Mouse (Mus musculus): ENCODE data around the gene Actr1a. TPM values are rescaled to one million over a fixed set of nuclear protein-coding genes. Genes with fewer than 3 reads are reported as not detected.

Actr1a gene
- polyA plus RNA-seq, 1 experiment from 2014 or later = 72.9 TPM

- Histone ChIP-seq H3K4me3 (no peak overlapping the region), H3K9me3 (replicated peaks) (no peaks in the 10 kb centered on the region), H3K4me1 (peaks cover 41% of the 10 kb centered on the region), H3K27me3 (replicated peaks) (no peaks in the 10 kb centered on the region), H3K36me3 (peaks cover 20% of the 10 kb centered on the region), H3K4me2 (peak overlapping the region; percentile 93), H3K27ac (no peak overlapping the region), H3K9ac (0 out of 2 replicates have a peak overlapping the region, but pooled peaks have one; percentile 88)
- 57% methylated on average over 3 of the region's 3 CpGs for WGBS (ENCODE audit: insufficient replicate concordance)
- ATAC-seq = no peak
Observed at GRCm38 (mm10) chr19:46398401-46398800, 2.9 kb upstream of the Actr1a start.

- Histone ChIP-seq H3K9ac (peak overlapping the region; percentile 88), H3K27me3 (replicated peaks) (no peaks in the 10 kb centered on the region), H3K36me3 (peaks cover 11% of the 10 kb centered on the region), H3K4me2 (peak overlapping the region; percentile 93), H3K4me3 (peak overlapping the region; percentile 86), H3K9me3 (replicated peaks) (no peaks in the 10 kb centered on the region), H3K4me1 (peaks cover 43% of the 10 kb centered on the region), H3K27ac (peak overlapping the region; percentile 78; the same call in 1 of the 2 replicates)
- ATAC-seq = no peak
- WGBS (ENCODE audit: insufficient replicate concordance) = 5% methylated on average over 19 of the region's 19 CpGs
Observed at GRCm38 (mm10) chr19:46397436-46398001, 2.0 kb upstream of the Actr1a start.

GRCm38 (mm10) chr19:46396686-46397435 lies 1.3 kb upstream of the Actr1a start, which contains the start of gene Sufu:
Gene Sufu, plus strand, starts transcription at chr19:46396896.
- ATAC-seq = peak; percentile 83
- peak within 1 kb of the TSS; percentile 80 for H3K27ac ChIP-seq
- peak within 1 kb of the TSS; percentile 86 for H3K4me3 ChIP-seq
- H3K27me3 ChIP-seq (replicated peaks) = no peaks in the 10 kb centered on the region
- H3K9me3 ChIP-seq (replicated peaks) = no peaks in the 10 kb centered on the region
- H3K4me2 ChIP-seq = peak within 1 kb of the TSS; percentile 93
- peaks cover 45% of the 10 kb centered on the region for H3K4me1 ChIP-seq
- peaks cover 12% of the 10 kb centered on the region for H3K36me3 ChIP-seq
- WGBS (ENCODE audit: insufficient replicate concordance) = under 1% methylated on average over 57 of the region's 57 CpGs
- H3K9ac ChIP-seq = peak within 1 kb of the TSS; percentile 88

GRCm38 (mm10) chr19:46396109-46396508 lies 561 bp upstream of the Actr1a start:
- H3K4me3 ChIP-seq = peak overlapping the region; percentile 86
- H3K4me2 ChIP-seq = peak overlapping the region; percentile 93
- H3K9ac ChIP-seq = peak overlapping the region; percentile 80
- peaks cover 47% of the 10 kb centered on the region for H3K4me1 ChIP-seq
- no peak for ATAC-seq
- no peaks in the 10 kb centered on the region for H3K27me3 ChIP-seq (replicated peaks)
- H3K9me3 ChIP-seq (replicated peaks) = no peaks in the 10 kb centered on the region
- whole genome bisulfite sequencing (ENCODE audit: insufficient replicate concordance) = 10% methylated on average over 8 of the region's 8 CpGs
- H3K27ac ChIP-seq = peak overlapping the region; percentile 80
- peaks cover 13% of the 10 kb centered on the region for H3K36me3 ChIP-seq

DNA sequence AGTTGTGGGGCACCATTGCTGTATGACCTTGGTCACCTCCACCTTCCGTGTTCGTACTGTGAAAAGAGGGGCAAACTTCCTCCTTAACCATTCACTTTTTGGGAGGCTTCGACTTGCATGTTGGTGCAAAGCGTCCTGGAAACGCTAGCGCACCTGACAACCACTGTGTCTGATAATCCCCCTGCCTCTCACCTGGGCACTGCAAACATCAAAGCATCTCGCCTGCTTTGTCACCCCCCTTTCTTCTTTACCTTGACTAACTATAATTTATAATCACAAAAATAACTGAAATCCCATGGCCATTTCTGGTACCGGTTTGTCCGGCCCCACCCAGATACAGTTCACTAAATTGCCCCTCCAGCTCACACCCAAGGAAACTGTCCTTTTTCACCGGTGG lies 838 bp downstream of the Actr1a start:
- H3K9ac ChIP-seq = peak overlapping the region; percentile 80
- no peak for ATAC-seq
- WGBS (ENCODE audit: insufficient replicate concordance) = 3% methylated on average over 10 of the region's 10 CpGs
- H3K4me3 ChIP-seq = peak overlapping the region; percentile 86
- peaks cover 47% of the 10 kb centered on the region for H3K4me1 ChIP-seq
- H3K36me3 ChIP-seq = peaks cover 22% of the 10 kb centered on the region
- H3K9me3 ChIP-seq (replicated peaks) = no peaks in the 10 kb centered on the region
- H3K27ac ChIP-seq = peak overlapping the region; percentile 67
- no peaks in the 10 kb centered on the region for H3K27me3 ChIP-seq (replicated peaks)
- H3K4me2 ChIP-seq = peak overlapping the region; percentile 93

DNA sequence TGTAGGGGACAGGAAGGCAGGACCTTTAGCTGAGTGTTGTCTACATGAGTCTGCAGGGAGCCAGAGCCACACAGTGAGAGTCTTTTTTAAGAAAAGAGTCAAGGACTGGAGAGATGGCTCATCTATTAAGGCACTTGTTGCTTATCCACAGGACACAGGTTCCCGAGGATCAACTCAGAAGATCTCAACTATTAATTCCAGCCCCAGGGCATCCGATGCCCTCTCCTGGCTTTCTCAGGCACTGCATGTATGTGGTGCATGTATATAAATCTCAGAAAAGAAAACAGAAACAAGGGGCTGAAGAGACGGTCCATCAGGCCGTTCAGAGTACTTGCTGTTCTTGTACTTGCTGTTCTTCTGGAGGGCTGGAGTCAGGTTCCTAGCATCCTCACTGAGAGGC lies 3.5 kb downstream of the Actr1a start:
- no peak overlapping the region for H3K27ac ChIP-seq
- H3K4me1 ChIP-seq = peaks cover 27% of the 10 kb centered on the region
- peaks cover 44% of the 10 kb centered on the region for H3K36me3 ChIP-seq
- no peak overlapping the region for H3K9ac ChIP-seq
- no peak overlapping the region for H3K4me3 ChIP-seq
- no peak for ATAC-seq
- no peak overlapping the region for H3K4me2 ChIP-seq
- H3K27me3 ChIP-seq (replicated peaks) = no peaks in the 10 kb centered on the region
- 48% methylated on average over 4 of the region's 4 CpGs for WGBS (ENCODE audit: insufficient replicate concordance)
- no peaks in the 10 kb centered on the region for H3K9me3 ChIP-seq (replicated peaks)

- H3K9me3 ChIP-seq (replicated peaks) = no peaks in the 10 kb centered on the region
- H3K4me2 ChIP-seq = no peak overlapping the region
- 86% methylated on average over 5 of the region's 5 CpGs for WGBS (ENCODE audit: insufficient replicate concordance)
- ATAC-seq = no peak
- H3K27me3 ChIP-seq (replicated peaks) = no peaks in the 10 kb centered on the region
- H3K4me1 ChIP-seq = peaks cover 20% of the 10 kb centered on the region
- H3K4me3 ChIP-seq = no peak overlapping the region
- H3K27ac ChIP-seq = no peak overlapping the region
- H3K36me3 ChIP-seq = peaks cover 65% of the 10 kb centered on the region
- no peak overlapping the region for H3K9ac ChIP-seq
Observed at GRCm38 (mm10) chr19:46389872-46390271, 5.7 kb downstream of the Actr1a start.

DNA sequence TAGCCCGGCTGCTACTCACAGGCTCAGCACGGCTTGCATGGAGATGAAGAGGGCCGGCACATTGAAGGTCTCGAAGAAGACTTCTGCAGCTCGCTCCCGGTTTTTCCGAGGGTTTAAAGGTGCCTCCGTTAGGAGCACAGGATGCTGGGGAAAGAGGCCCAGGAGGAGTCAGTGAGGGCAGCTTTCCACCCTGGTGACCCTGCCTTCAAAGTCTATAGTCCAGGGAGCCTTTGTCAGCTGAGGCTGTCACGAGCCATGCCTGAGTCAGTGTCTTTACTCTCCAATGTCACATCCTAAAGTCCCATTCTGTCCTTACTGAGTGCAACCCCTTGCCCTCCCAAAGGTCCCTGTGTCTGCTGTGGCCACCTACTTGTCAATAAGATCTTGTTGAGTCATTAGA lies 13.3 kb downstream of the Actr1a start:
- Histone ChIP-seq H3K9me3 (replicated peaks) (no peaks in the 10 kb centered on the region), H3K4me1 (no peaks in the 10 kb centered on the region), H3K27me3 (replicated peaks) (no peaks in the 10 kb centered on the region), H3K9ac (no peak overlapping the region), H3K27ac (no peak overlapping the region), H3K4me3 (no peak overlapping the region), H3K4me2 (no peak overlapping the region), H3K36me3 (peaks cover 100% of the 10 kb centered on the region)
- no peak for ATAC-seq
- WGBS (ENCODE audit: insufficient replicate concordance) = 92% methylated on average over 9 of the region's 9 CpGs

- H3K4me1 ChIP-seq = peaks cover 12% of the 10 kb centered on the region
- WGBS (ENCODE audit: insufficient replicate concordance) = 47% methylated on average over 4 of the region's 4 CpGs
- H3K4me3 ChIP-seq = no peak overlapping the region
- no peak for ATAC-seq
- H3K27me3 ChIP-seq (replicated peaks) = no peaks in the 10 kb centered on the region
- no peaks in the 10 kb centered on the region for H3K9me3 ChIP-seq (replicated peaks)
- no peak overlapping the region for H3K9ac ChIP-seq
- H3K36me3 ChIP-seq = peaks cover 89% of the 10 kb centered on the region
- no peak overlapping the region for H3K27ac ChIP-seq
- H3K4me2 ChIP-seq = no peak overlapping the region
Observed at GRCm38 (mm10) chr19:46375891-46376290, 19.7 kb downstream of the Actr1a start.

DNA sequence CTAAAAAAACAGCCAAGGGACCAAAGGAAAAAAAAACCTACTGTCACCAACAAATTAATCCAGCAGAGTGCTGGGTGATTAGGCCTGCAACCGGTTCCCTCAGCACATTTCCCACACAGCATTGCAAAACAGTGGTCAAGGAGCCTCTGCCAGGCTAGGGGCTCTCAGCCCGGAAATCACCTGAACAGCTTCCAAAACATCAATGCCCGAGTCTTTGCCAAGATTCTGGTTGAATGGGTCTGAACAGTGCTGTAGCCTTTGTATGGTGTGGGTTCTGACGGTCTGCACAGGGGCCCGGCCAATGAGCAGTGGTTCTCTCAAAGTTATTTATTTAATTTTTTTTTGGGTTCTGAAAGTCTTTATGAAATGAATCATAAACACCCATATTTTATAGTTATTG lies 20.1 kb downstream of the Actr1a start:
- H3K4me1 ChIP-seq = peaks cover 12% of the 10 kb centered on the region
- 76% methylated on average over 5 of the region's 5 CpGs for WGBS (ENCODE audit: insufficient replicate concordance)
- H3K9me3 ChIP-seq (replicated peaks) = no peaks in the 10 kb centered on the region
- H3K4me2 ChIP-seq = no peak overlapping the region
- H3K36me3 ChIP-seq = peaks cover 85% of the 10 kb centered on the region
- H3K9ac ChIP-seq = no peak overlapping the region
- H3K27ac ChIP-seq = no peak overlapping the region
- no peak for ATAC-seq
- H3K4me3 ChIP-seq = no peak overlapping the region
- no peaks in the 10 kb centered on the region for H3K27me3 ChIP-seq (replicated peaks)

GRCm38 (mm10) chr19:46374477-46375088 lies 21.0 kb downstream of the Actr1a start:
- H3K4me2 ChIP-seq = no peak overlapping the region
- no peaks in the 10 kb centered on the region for H3K9me3 ChIP-seq (replicated peaks)
- peaks cover 12% of the 10 kb centered on the region for H3K4me1 ChIP-seq
- peaks cover 79% of the 10 kb centered on the region for H3K36me3 ChIP-seq
- no peaks in the 10 kb centered on the region for H3K27me3 ChIP-seq (replicated peaks)
- 77% methylated on average over 21 of the region's 21 CpGs for WGBS (ENCODE audit: insufficient replicate concordance)
- peak overlapping the region; percentile 12; the same call in 1 of the 2 replicates for H3K27ac ChIP-seq
- ATAC-seq = peak; percentile 40; the same call in 1 of the 2 replicates
- no peak overlapping the region for H3K4me3 ChIP-seq
- no peak overlapping the region for H3K9ac ChIP-seq

DNA sequence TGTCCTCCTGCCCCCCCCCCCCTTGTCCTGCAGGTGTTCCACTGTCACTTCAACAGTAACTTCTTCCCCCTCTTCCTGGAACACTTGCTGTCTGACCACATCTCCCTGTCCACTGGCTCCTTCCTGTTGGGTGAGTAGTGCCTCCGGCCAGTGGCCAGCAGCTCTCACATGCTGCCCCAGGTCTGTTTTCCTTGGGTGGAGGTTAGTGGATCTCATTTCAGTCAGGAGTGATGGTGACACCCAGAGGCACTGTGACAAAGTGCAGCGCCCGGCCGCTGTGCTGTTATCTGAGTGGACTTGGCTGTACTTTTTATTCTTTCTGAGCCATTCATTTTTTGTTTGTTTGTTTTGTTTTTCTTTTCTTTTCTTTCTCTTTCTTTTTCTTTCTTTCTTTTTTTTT lies 26.3 kb downstream of the Actr1a start:
- Histone ChIP-seq H3K9me3 (replicated peaks) (no peaks in the 10 kb centered on the region), H3K4me3 (no peak overlapping the region), H3K4me2 (no peak overlapping the region), H3K36me3 (peaks cover 40% of the 10 kb centered on the region), H3K27ac (no peak overlapping the region), H3K9ac (no peak overlapping the region), H3K4me1 (peaks cover 1% of the 10 kb centered on the region; the same call in 1 of the 2 replicates), H3K27me3 (replicated peaks) (no peaks in the 10 kb centered on the region)
- peak; percentile 65 for ATAC-seq
- WGBS (ENCODE audit: insufficient replicate concordance) = 25% methylated on average over 4 of the region's 4 CpGs

All from liver, embryonic 12.5 days (tissue).